Mouse (Mus musculus) olfactory bulb, adult 2 months (tissue): ENCODE measurements around the gene Ankrd33b.

Experiments
- CTCF ChIP-seq: fragments of 200-500 bp; IDR thresholded peaks from 2 replicates; pipeline ENCODE4 v1.5.1; 2012; ENCODE audit warnings: low read depth, mild to moderate bottlenecking, low read length, moderate library complexity; ENCODE audit not compliant: insufficient read depth
- POLR2A ChIP-seq: fragments of 200-500 bp; IDR thresholded peaks from 2 replicates; pipeline ENCODE4 v1.6.1; 2012; ENCODE audit warnings: mild to moderate bottlenecking, low read depth, low read length, moderate library complexity; ENCODE audit not compliant: insufficient read depth

GRCm38 (mm10) chr15:31268148-31268547, 99.4 kb downstream of the Ankrd33b start:
- TF ChIP-seq CTCF (no peak), POLR2A (no peak)
